Mouse (Mus musculus) left cerebral cortex, adult 18-20 months (tissue): ENCODE measurements around the gene Ms4a4c. TPM values are rescaled to one million over a fixed set of nuclear protein-coding genes. Genes with fewer than 3 reads are reported as not detected.
"Not testable (repeated sequence)": the region's sequence is repeated elsewhere in the genome, so short reads cannot be mapped to it uniquely, and the experiment has no call there.

ENCODE experiments used
- DNase-seq, 2 experiments: peaks; one replicate each; pipeline ENCODE4 v3.0.0; 2021 to 2022; ENCODE audit warnings: low spot score in 2 of 2, mixed read lengths in 1 of 2
- long read RNA-seq, 2 experiments: library from polyadenylated mRNA; stranded (forward); transcript quantifications; one replicate each; pipeline ENCODE4 v2.0.0; 2021
- total RNA-seq, 2 experiments: library from RNA; stranded (reverse); gene quantifications; 2 replicates each; pipeline ENCODE4 v1.2.3; 2021

The Ms4a4c gene
- total RNA-seq, result under 1 TPM in 1 of 2 experiments, not detected in 1; 0.75 TPM
- long read RNA-seq, experiment 1, result 0 reads
- long read RNA-seq, experiment 2, result 0 reads

GRCm38 (mm10) chr19:11404527-11404926, at the start of gene Ms4a4c:
Gene Ms4a4c, plus strand, starts transcription at chr19:11404770.
- no peak for DNase-seq

GRCm38 (mm10) chr19:11355730-11356129, 48.8 kb upstream of the Ms4a4c start:
- DNase-seq, result no peak

GRCm38 (mm10) chr19:11360106-11360505, 44.5 kb upstream of the Ms4a4c start:
- no peak for DNase-seq

GRCm38 (mm10) chr19:11362002-11362401, 42.6 kb upstream of the Ms4a4c start:
- DNase-seq, result no peak

GRCm38 (mm10) chr19:11368310-11368709, 36.3 kb upstream of the Ms4a4c start:
- no peak for DNase-seq

GRCm38 (mm10) chr19:11371181-11371580, 33.4 kb upstream of the Ms4a4c start:
- DNase-seq, result no peak

GRCm38 (mm10) chr19:11375273-11375672, 29.3 kb upstream of the Ms4a4c start, which contains the start of gene Ms4a4a:
Gene Ms4a4a, plus strand, starts transcription at chr19:11375523.
- no peak for DNase-seq

GRCm38 (mm10) chr19:11376399-11376798, 28.2 kb upstream of the Ms4a4c start:
- DNase-seq, result no peak

GRCm38 (mm10) chr19:11387109-11387508, 17.5 kb upstream of the Ms4a4c start:
- no peak for DNase-seq

- DNase-seq, result no peak
These were observed 16.9 kb upstream of the Ms4a4c start for GRCm38 (mm10) chr19:11387685-11388084.

- DNase-seq, result no peak
These were observed 15.6 kb upstream of the Ms4a4c start for GRCm38 (mm10) chr19:11388949-11389348.

- DNase-seq, result no peak
These were observed 8.8 kb upstream of the Ms4a4c start for GRCm38 (mm10) chr19:11395769-11396168.

GRCm38 (mm10) chr19:11407428-11407827, 2.9 kb downstream of the Ms4a4c start:
- DNase-seq, result no peak

GRCm38 (mm10) chr19:11408591-11408990, 4.0 kb downstream of the Ms4a4c start:
- DNase-seq, result no peak

- no peak for DNase-seq
These were observed 7.1 kb downstream of the Ms4a4c start for GRCm38 (mm10) chr19:11411640-11412039.

GRCm38 (mm10) chr19:11414084-11414483, 9.5 kb downstream of the Ms4a4c start:
- no peak for DNase-seq

- DNase-seq, result no peak
These were observed 11.0 kb downstream of the Ms4a4c start for GRCm38 (mm10) chr19:11415581-11415980.

GRCm38 (mm10) chr19:11418865-11419264, 14.3 kb downstream of the Ms4a4c start:
- not testable (repeated sequence) for DNase-seq

GRCm38 (mm10) chr19:11431209-11431608, 26.6 kb downstream of the Ms4a4c start:
- not testable (repeated sequence) for DNase-seq

- DNase-seq, result no peak
These were observed 30.7 kb downstream of the Ms4a4c start for GRCm38 (mm10) chr19:11435058-11435834.

GRCm38 (mm10) chr19:11443338-11443737, 38.8 kb downstream of the Ms4a4c start, which contains the start of gene Ms4a4b:
Gene Ms4a4b, plus strand, starts transcription at chr19:11443553.
- no peak for DNase-seq

GRCm38 (mm10) chr19:11443964-11444363, 39.4 kb downstream of the Ms4a4c start:
- no peak for DNase-seq

- no peak for DNase-seq
These were observed 42.7 kb downstream of the Ms4a4c start for GRCm38 (mm10) chr19:11447238-11447637.
